Mouse (Mus musculus) liver, adult 2 months (tissue): ENCODE data around the gene Oser1. TPM values are rescaled to one million over a fixed set of nuclear protein-coding genes. Genes with fewer than 3 reads are reported as not detected.

Experiments used
- DNase-seq: peaks from one replicate; pipeline ENCODE4 v3.0.0-alpha.2; 2011; ENCODE audit warnings: low read depth, low spot score; ENCODE audit errors: extremely low read depth
- H3K27ac ChIP-seq: fragments of 200-500 bp; replicated peaks from 2 replicates; pipeline ENCODE4 v1.5.1; 2012; ENCODE audit warnings: low read depth, mild to moderate bottlenecking, control low read depth, inconsistent platforms, low read length; ENCODE audit not compliant: insufficient read depth
- H3K27me3 ChIP-seq: fragments of 200-500 bp; 2 replicates; pipeline ENCODE4 v1.6.1; 2012; ENCODE audit warnings: mild to moderate bottlenecking, moderate library complexity, low read length, inconsistent platforms; ENCODE audit not compliant: control insufficient read depth, insufficient read depth
- H3K36me3 ChIP-seq: fragments of 200-500 bp; 2 replicates; pipeline ENCODE4 v1.6.1; 2012; ENCODE audit warnings: low read length, inconsistent platforms; ENCODE audit not compliant: control insufficient read depth, insufficient read depth
- H3K4me1 ChIP-seq: fragments of 200-500 bp; 2 replicates; pipeline ENCODE4 v1.6.1; 2011; ENCODE audit warnings: low read length; ENCODE audit not compliant: control insufficient read depth, insufficient read depth
- H3K4me3 ChIP-seq: fragments of 200-500 bp; 2 replicates; pipeline ENCODE4 v1.5.1; 2011; ENCODE audit warnings: low read depth, mild to moderate bottlenecking, control low read depth, low read length, moderate library complexity; ENCODE audit not compliant: insufficient read depth
- H3K79me2 ChIP-seq: fragments of 200-500 bp; 2 replicates; pipeline ENCODE4 v1.6.1; 2012; ENCODE audit warnings: inconsistent platforms, mild to moderate bottlenecking, low read length, moderate library complexity; ENCODE audit not compliant: control insufficient read depth, insufficient read depth
- H3K9ac ChIP-seq: fragments of 200-500 bp; 2 replicates; pipeline ENCODE4 v1.6.1; 2012; ENCODE audit warnings: low read depth, mild to moderate bottlenecking, control low read depth, inconsistent platforms, low read length
- CTCF ChIP-seq: fragments of 200-500 bp; IDR thresholded peaks from 2 replicates; pipeline ENCODE4 v1.5.1; 2011; ENCODE audit warnings: low read depth, low read length, control low read depth
- POLR2A ChIP-seq: fragments of 200-500 bp; IDR thresholded peaks from 2 replicates; pipeline ENCODE4 v1.6.1; 2011; ENCODE audit warnings: low read length, control low read depth; ENCODE audit not compliant: insufficient read depth; ENCODE audit errors: extremely low read depth
- whole genome bisulfite sequencing: fragments of 180-500 bp; shearing (Covaris S2); methylation state at CpG from one replicate; pipeline ENCODE4 v1.1.7; 2018; 5-methylcytosine and 5-hydroxymethylcytosine counted together
- polyA plus RNA-seq: library from polyadenylated mRNA; depleted of rRNA; stranded (reverse); fragments of >200 nt; gene quantifications from 2 replicates; pipeline ENCODE4 v1.2.3, GENCODE M21; 2012
- total RNA-seq: library from RNA; depleted of rRNA; stranded (reverse); fragments of >200 nt; gene quantifications from 2 replicates; pipeline ENCODE4 v1.2.3, GENCODE M21; 2014

Gene Oser1
- total and polyA plus RNA-seq, 2 experiments: 8.0 to 21.9 TPM

DNA sequence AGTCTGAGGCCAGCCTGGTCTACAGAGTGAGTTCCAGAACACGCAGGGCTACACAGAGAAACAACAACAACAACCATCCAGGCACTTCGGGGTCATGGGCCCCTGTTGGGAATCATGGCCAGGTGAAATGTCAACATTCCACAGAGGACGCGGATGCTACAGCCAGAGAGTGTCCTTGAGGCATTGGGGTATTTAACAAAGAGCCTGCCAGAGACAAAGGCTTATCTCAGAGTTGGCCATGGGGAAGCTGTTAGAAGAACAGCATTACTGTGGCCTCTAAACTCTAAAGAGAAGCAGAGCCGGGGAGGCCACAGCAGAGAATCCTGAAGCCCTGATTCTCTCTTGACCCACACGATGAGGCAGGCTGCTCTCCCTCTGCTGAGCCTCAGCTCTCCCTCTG lies 44.4 kb upstream of the Oser1 start:
- Histone ChIP-seq H3K9ac (no peak overlapping the region), H3K27ac (peak overlapping the region; percentile 28; the same call in 1 of the 2 replicates), H3K27me3 (no peaks in the 10 kb centered on the region), H3K4me1 (peaks cover 17% of the 10 kb centered on the region), H3K36me3 (peaks cover 12% of the 10 kb centered on the region; the same call in 1 of the 2 replicates), H3K4me3 (no peak overlapping the region), H3K79me2 (peaks cover 5% of the 10 kb centered on the region; the same call in 1 of the 2 replicates)
- TF ChIP-seq POLR2A: no peak
- no peak for TF ChIP-seq CTCF
- DNase-seq: peak; percentile 74
- WGBS: 41% methylated on average over 6 of the region's 6 CpGs

DNA sequence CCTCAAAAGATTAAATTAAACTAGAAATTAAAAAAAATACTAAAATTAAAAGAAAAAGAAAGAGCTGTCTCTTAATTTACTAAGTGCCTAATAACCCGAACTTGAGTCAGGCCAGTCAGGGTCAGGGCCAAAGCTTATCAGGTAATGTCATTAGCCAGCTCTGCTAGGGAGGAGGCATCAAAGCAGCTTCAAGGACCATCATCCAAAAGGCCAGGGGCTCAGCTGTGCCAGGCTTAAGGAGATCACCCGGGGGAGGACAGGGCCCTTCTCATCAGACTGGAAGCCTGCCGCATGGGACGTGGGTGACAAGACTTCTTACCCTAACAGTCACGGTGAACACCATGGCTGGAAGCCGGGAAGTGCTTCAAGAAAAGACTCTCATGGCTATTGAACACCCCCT lies 43.1 kb upstream of the Oser1 start:
- 90% methylated on average over 6 of the region's 6 CpGs for WGBS
- Histone ChIP-seq H3K79me2 (peaks cover 5% of the 10 kb centered on the region; the same call in 1 of the 2 replicates), H3K9ac (no peak overlapping the region), H3K27me3 (no peaks in the 10 kb centered on the region), H3K27ac (no peak overlapping the region), H3K36me3 (peaks cover 12% of the 10 kb centered on the region; the same call in 1 of the 2 replicates), H3K4me3 (no peak overlapping the region), H3K4me1 (peaks cover 16% of the 10 kb centered on the region)
- no peak for TF ChIP-seq CTCF
- no peak for TF ChIP-seq POLR2A
- no peak for DNase-seq

- Histone ChIP-seq H3K27ac (no peak overlapping the region), H3K27me3 (no peaks in the 10 kb centered on the region), H3K36me3 (peaks cover 12% of the 10 kb centered on the region; the same call in 1 of the 2 replicates), H3K4me3 (no peak overlapping the region), H3K4me1 (peaks cover 16% of the 10 kb centered on the region), H3K9ac (no peak overlapping the region), H3K79me2 (peaks cover 5% of the 10 kb centered on the region; the same call in 1 of the 2 replicates)
- TF ChIP-seq CTCF (no peak), POLR2A (no peak)
- WGBS: 76% methylated on average over 8 of the region's 8 CpGs
- no peak for DNase-seq
Observed at GRCm38 (mm10) chr2:163466771-163467170, 42.3 kb upstream of the Oser1 start.

- H3K4me1 ChIP-seq: peaks cover 7% of the 10 kb centered on the region
- DNase-seq: no peak
- TF ChIP-seq POLR2A (no peak), CTCF (no peak)
- H3K9ac ChIP-seq: no peak overlapping the region
- H3K79me2 ChIP-seq: peaks cover under 1% of the 10 kb centered on the region; the same call in 1 of the 2 replicates
- no peak overlapping the region for H3K4me3 ChIP-seq
- no peaks in the 10 kb centered on the region for H3K27me3 ChIP-seq
- H3K27ac ChIP-seq: no peak overlapping the region
- peaks cover 11% of the 10 kb centered on the region; the same call in 1 of the 2 replicates for H3K36me3 ChIP-seq
- 73% methylated on average over 6 of the region's 6 CpGs for WGBS
Observed at GRCm38 (mm10) chr2:163464562-163464961, 40.1 kb upstream of the Oser1 start.

DNA sequence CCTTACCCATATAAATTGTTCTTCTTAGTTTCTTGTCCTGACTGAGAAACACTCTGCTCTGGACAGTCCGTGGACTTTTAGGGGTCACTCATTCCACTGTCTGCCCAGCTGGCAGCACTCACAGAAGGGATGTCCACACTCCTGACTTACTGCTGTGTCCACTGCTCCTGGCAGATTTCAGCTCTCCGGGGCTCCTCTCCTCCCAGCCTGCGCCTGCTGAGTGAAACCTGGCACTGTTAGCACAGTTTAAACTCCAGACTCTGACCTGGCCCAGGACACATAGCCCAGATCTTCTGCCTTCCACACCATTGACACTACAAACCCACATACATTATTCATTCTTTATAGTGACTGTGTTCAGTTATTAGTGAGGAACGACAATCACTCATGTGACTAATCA lies 39.5 kb upstream of the Oser1 start:
- no peak for TF ChIP-seq POLR2A
- no peak for TF ChIP-seq CTCF
- Histone ChIP-seq H3K4me1 (peaks cover 4% of the 10 kb centered on the region; the same call in 1 of the 2 replicates), H3K9ac (no peak overlapping the region), H3K36me3 (peaks cover 6% of the 10 kb centered on the region; the same call in 1 of the 2 replicates), H3K79me2 (no peaks in the 10 kb centered on the region), H3K4me3 (no peak overlapping the region), H3K27ac (no peak overlapping the region), H3K27me3 (no peaks in the 10 kb centered on the region)
- 29% methylated on average over 4 of the region's 4 CpGs for WGBS
- DNase-seq: peak; percentile 65

- Histone ChIP-seq H3K9ac (no peak overlapping the region), H3K79me2 (no peaks in the 10 kb centered on the region), H3K36me3 (peaks cover 6% of the 10 kb centered on the region; the same call in 1 of the 2 replicates), H3K27me3 (no peaks in the 10 kb centered on the region), H3K4me3 (no peak overlapping the region), H3K4me1 (peaks cover 2% of the 10 kb centered on the region; the same call in 1 of the 2 replicates), H3K27ac (no peak overlapping the region)
- TF ChIP-seq CTCF: no peak
- TF ChIP-seq POLR2A: no peak
- WGBS: 69% methylated on average over 10 of the region's 10 CpGs
- no peak for DNase-seq
Observed at GRCm38 (mm10) chr2:163463251-163463769, 38.8 kb upstream of the Oser1 start.
